Comparison of ENCODE assay signal across 28 mouse cellular contexts in the genomic region with DNA sequence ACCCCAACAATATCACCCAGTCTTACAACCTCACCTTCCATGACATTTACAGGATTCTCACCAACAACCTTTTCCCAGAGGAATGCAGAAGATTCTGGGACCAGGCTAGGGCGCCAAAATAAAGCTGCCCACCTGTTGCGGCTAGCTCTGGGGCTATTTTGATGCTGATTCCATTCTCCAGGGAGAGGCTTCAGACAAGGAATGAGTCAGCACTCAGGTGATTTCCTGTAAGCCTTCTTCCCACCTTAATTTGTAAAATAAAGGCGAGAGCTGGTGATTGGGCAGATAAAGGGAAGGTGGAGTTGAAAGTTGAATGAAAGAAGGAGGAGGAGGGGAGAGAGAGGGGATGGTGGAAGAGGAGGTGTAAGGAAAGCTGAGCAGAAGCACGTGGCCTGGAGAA. TPM values are rescaled to one million over a fixed set of nuclear protein-coding genes. Genes with fewer than 3 reads are reported as not detected.
"Had no signal": no experiment of that assay in that cellular context is flagged by ENCODE, and none has a peak within 500 bp of the region (broad histone marks: within the 10 kb centered on the region; RNA-seq: fewer than 3 reads in every experiment).

No protein-coding gene starts in this region.

- H3K36me3 ChIP-seq: liver, embryonic 15.5 days; lung, embryonic 15.5 days; midbrain, embryonic 10.5 days; midbrain, embryonic 12.5 days; neural tube, embryonic 13.5 days; neural tube, embryonic 15.5 days had no signal

- H3K4me3 ChIP-seq: liver, embryonic 15.5 days; lung, embryonic 15.5 days; megakaryocyte, embryonic 14.5 days; midbrain, embryonic 10.5 days; midbrain, embryonic 12.5 days; myocyte; neural tube, embryonic 13.5 days; neural tube, embryonic 15.5 days had no signal

- H3K9ac ChIP-seq: liver, embryonic 15.5 days; liver, postnatal 0 days; lung, embryonic 15.5 days; midbrain, embryonic 12.5 days; neural tube, embryonic 13.5 days; neural tube, embryonic 15.5 days had no signal

- H3K27ac ChIP-seq: liver, embryonic 15.5 days; lung, embryonic 15.5 days; macrophage; midbrain, embryonic 10.5 days; midbrain, embryonic 12.5 days; neural tube, embryonic 13.5 days; neural tube, embryonic 15.5 days had no signal

- DNase-seq: liver, postnatal 0 days; lung, adult 2 months; lung, postnatal 14 days; lung, postnatal 36 days; midbrain, embryonic 14.5 days; right cerebral cortex, postnatal 25 days; right cerebral cortex, postnatal 4 days; spleen, adult 18-20 months; thymus, adult 18-20 months; thymus, postnatal 14 days; thymus, postnatal 36 days had no signal

- H3K27me3 ChIP-seq: lung, embryonic 15.5 days; neural tube, embryonic 15.5 days had no signal

- H3K9me3 ChIP-seq: liver, embryonic 15.5 days; lung, embryonic 15.5 days; midbrain, embryonic 12.5 days; neural tube, embryonic 13.5 days; neural tube, embryonic 15.5 days had no signal

- H3K4me1 ChIP-seq: liver, embryonic 15.5 days; lung, embryonic 15.5 days; megakaryocyte, embryonic 14.5 days; midbrain, embryonic 12.5 days; neural tube, embryonic 13.5 days; neural tube, embryonic 15.5 days had no signal

RNA-seq across cellular contexts. Expression of gene Shank1, which starts 18.6 kb away (rescaled TPM):
- polyA plus RNA-seq: liver, postnatal 0 days; macrophage had no signal

RNA-seq across cellular contexts. Expression of gene Gm15517, which starts 30.2 kb away (rescaled TPM):
- total RNA-seq: megakaryocyte progenitor cell, adult 5-6 weeks had no signal
- polyA plus RNA-seq: liver, embryonic 15.5 days; liver, postnatal 0 days; lung, adult 2 months; lung, embryonic 15.5 days; lung, postnatal 0 days; macrophage; midbrain, embryonic 10.5 days; midbrain, embryonic 12.5 days; midbrain, embryonic 14.5 days; midbrain, embryonic 16.5 days; myocyte; neural tube, embryonic 11.5 days; neural tube, embryonic 13.5 days; neural tube, embryonic 15.5 days; small intestine, adult 2 months; stomach, embryonic 14.5 days; stomach, embryonic 16.5 days; thymus, postnatal 0 days had no signal

RNA-seq across cellular contexts. Expression of gene Acp4, which starts 34.2 kb away (rescaled TPM):
- polyA plus RNA-seq: liver, postnatal 0 days; lung, adult 2 months; lung, embryonic 15.5 days; lung, postnatal 0 days; macrophage; midbrain, embryonic 10.5 days; midbrain, embryonic 14.5 days; midbrain, embryonic 16.5 days; neural tube, embryonic 11.5 days; neural tube, embryonic 13.5 days; small intestine, adult 2 months; stomach, embryonic 14.5 days had no signal
